Mouse (Mus musculus) embryonic facial prominence, embryonic 10.5 days (tissue): Measurements from ENCODE around the gene Esam. TPM values are rescaled to one million over a fixed set of nuclear protein-coding genes. Genes with fewer than 3 reads are reported as not detected.

ENCODE experiments used
- DNase-seq: peaks from one replicate; pipeline ENCODE4 v3.0.0-alpha.2; 2017; ENCODE audit warnings: low spot score
- H3K27ac ChIP-seq: fragments of 300-500 bp; sonication (generic); replicated peaks from 2 replicates; pipeline ENCODE4 v1.5.1; 2016; ENCODE audit warnings: mild to moderate bottlenecking
- H3K27me3 ChIP-seq: fragments of 300-500 bp; sonication (generic); replicated peaks from 2 replicates; pipeline ENCODE4 v1.6.1; 2016; ENCODE audit warnings: low read depth, mild to moderate bottlenecking; ENCODE audit not compliant: poor library complexity, severe bottlenecking
- H3K36me3 ChIP-seq: fragments of 300-500 bp; sonication (generic); replicated peaks from 2 replicates; pipeline ENCODE4 v1.6.1; 2016; ENCODE audit warnings: mild to moderate bottlenecking, moderate library complexity
- H3K4me1 ChIP-seq: fragments of 300-500 bp; sonication (generic); 2 replicates; pipeline ENCODE4 v1.6.1; 2016
- H3K4me3 ChIP-seq: fragments of 300-500 bp; sonication (generic); 2 replicates; pipeline ENCODE4 v1.5.1; 2016; ENCODE audit warnings: mild to moderate bottlenecking, moderate library complexity
- H3K9me3 ChIP-seq: fragments of 300-500 bp; sonication (generic); 2 replicates; pipeline ENCODE4 v1.6.1; 2016; ENCODE audit warnings: mild to moderate bottlenecking
- WGBS: fragments of 180-500 bp; shearing (Covaris S2); methylation state at CpG from one replicate; pipeline ENCODE4 v1.1.7; 2016; 5-methylcytosine and 5-hydroxymethylcytosine counted together
- polyA plus RNA-seq: library from polyadenylated mRNA; unstranded; fragments of >200 nt; fragmentation: Nextera tagmentation; extraction: Ambion mirVana; gene quantifications from 2 replicates; pipeline ENCODE4 v1.2.1, GENCODE M21; 2016

Esam gene
- polyA plus RNA-seq, 1 experiment from 2014 or later, result 27.0 TPM

- Histone ChIP-seq H3K4me1 (no peaks in the 10 kb centered on the region), H3K4me3 (no peak overlapping the region), H3K27me3 (no peaks in the 10 kb centered on the region), H3K36me3 (peaks cover 19% of the 10 kb centered on the region), H3K9me3 (no peaks in the 10 kb centered on the region), H3K27ac (no peak overlapping the region)
- WGBS, result 88% methylated on average over 3 of the region's 3 CpGs
- no peak for DNase-seq
Measured at GRCm38 (mm10) chr9:37514456-37514855, 13.4 kb upstream of the Esam start.

GRCm38 (mm10) chr9:37517467-37517866, 10.4 kb upstream of the Esam start:
- H3K4me3 ChIP-seq, result no peak overlapping the region
- peaks cover 47% of the 10 kb centered on the region for H3K36me3 ChIP-seq
- no peaks in the 10 kb centered on the region for H3K4me1 ChIP-seq
- 89% methylated on average over 1 of the region's 1 CpGs for WGBS
- no peak for DNase-seq
- H3K27ac ChIP-seq, result no peak overlapping the region
- no peaks in the 10 kb centered on the region for H3K9me3 ChIP-seq
- H3K27me3 ChIP-seq, result no peaks in the 10 kb centered on the region

GRCm38 (mm10) chr9:37518991-37519390, 8.9 kb upstream of the Esam start:
- WGBS, result 94% methylated on average over 8 of the region's 8 CpGs
- Histone ChIP-seq H3K36me3 (peaks cover 54% of the 10 kb centered on the region), H3K4me3 (no peak overlapping the region), H3K27ac (no peak overlapping the region), H3K27me3 (no peaks in the 10 kb centered on the region), H3K4me1 (no peaks in the 10 kb centered on the region), H3K9me3 (no peaks in the 10 kb centered on the region)
- no peak for DNase-seq

GRCm38 (mm10) chr9:37519995-37520394, 7.9 kb upstream of the Esam start:
- no peaks in the 10 kb centered on the region for H3K9me3 ChIP-seq
- peaks cover 64% of the 10 kb centered on the region for H3K36me3 ChIP-seq
- H3K27ac ChIP-seq, result no peak overlapping the region
- 89% methylated on average over 2 of the region's 2 CpGs for WGBS
- no peaks in the 10 kb centered on the region for H3K27me3 ChIP-seq
- no peaks in the 10 kb centered on the region for H3K4me1 ChIP-seq
- no peak for DNase-seq
- H3K4me3 ChIP-seq, result no peak overlapping the region

GRCm38 (mm10) chr9:37525461-37525860, 2.4 kb upstream of the Esam start:
- H3K36me3 ChIP-seq, result peaks cover 56% of the 10 kb centered on the region
- DNase-seq, result no peak
- H3K27ac ChIP-seq, result no peak overlapping the region
- no peaks in the 10 kb centered on the region for H3K9me3 ChIP-seq
- H3K4me3 ChIP-seq, result no peak overlapping the region
- H3K4me1 ChIP-seq, result peaks cover 30% of the 10 kb centered on the region
- peaks cover 53% of the 10 kb centered on the region for H3K27me3 ChIP-seq
- WGBS, result 93% methylated on average over 2 of the region's 2 CpGs

GRCm38 (mm10) chr9:37526443-37527395, 1.2 kb upstream of the Esam start:
- Histone ChIP-seq H3K27me3 (peaks cover 65% of the 10 kb centered on the region), H3K27ac (no peak overlapping the region), H3K4me3 (peak overlapping the region; percentile 52), H3K36me3 (peaks cover 46% of the 10 kb centered on the region), H3K9me3 (no peaks in the 10 kb centered on the region), H3K4me1 (peaks cover 43% of the 10 kb centered on the region)
- peak; percentile 35 for DNase-seq
- 23% methylated on average over 21 of the region's 21 CpGs for WGBS

- Histone ChIP-seq H3K36me3 (peaks cover 29% of the 10 kb centered on the region), H3K27ac (no peak overlapping the region), H3K4me1 (peaks cover 43% of the 10 kb centered on the region), H3K4me3 (peak overlapping the region; percentile 52), H3K9me3 (no peaks in the 10 kb centered on the region), H3K27me3 (peaks cover 82% of the 10 kb centered on the region)
- peak; percentile 20 for DNase-seq
- WGBS, result 14% methylated on average over 9 of the region's 9 CpGs
Measured at GRCm38 (mm10) chr9:37528225-37528970, 520 bp downstream of the Esam start.

GRCm38 (mm10) chr9:37530031-37530887, 2.4 kb downstream of the Esam start:
- no peaks in the 10 kb centered on the region for H3K9me3 ChIP-seq
- DNase-seq, result peak; percentile 63
- H3K27ac ChIP-seq, result peak overlapping the region; percentile 41
- H3K27me3 ChIP-seq, result peaks cover 91% of the 10 kb centered on the region
- H3K36me3 ChIP-seq, result peaks cover 13% of the 10 kb centered on the region
- under 1% methylated on average over 32 of the region's 32 CpGs for WGBS
- peaks cover 43% of the 10 kb centered on the region for H3K4me1 ChIP-seq
- peak overlapping the region; percentile 52 for H3K4me3 ChIP-seq

- Histone ChIP-seq H3K4me1 (peaks cover 43% of the 10 kb centered on the region), H3K9me3 (no peaks in the 10 kb centered on the region), H3K27me3 (peaks cover 82% of the 10 kb centered on the region), H3K27ac (peak overlapping the region; percentile 41), H3K36me3 (peaks cover 5% of the 10 kb centered on the region; the same call in 1 of the 2 replicates), H3K4me3 (peak overlapping the region; percentile 52)
- under 1% methylated on average over 31 of the region's 31 CpGs for WGBS
- peak; percentile 73 for DNase-seq
Measured at GRCm38 (mm10) chr9:37530888-37531705, 3.2 kb downstream of the Esam start.

GRCm38 (mm10) chr9:37536851-37537250, 9.0 kb downstream of the Esam start:
- no peak overlapping the region for H3K27ac ChIP-seq
- no peak overlapping the region for H3K4me3 ChIP-seq
- peaks cover 62% of the 10 kb centered on the region for H3K27me3 ChIP-seq
- WGBS, result 85% methylated on average over 4 of the region's 4 CpGs
- peaks cover 13% of the 10 kb centered on the region for H3K4me1 ChIP-seq
- H3K9me3 ChIP-seq, result no peaks in the 10 kb centered on the region
- H3K36me3 ChIP-seq, result no peaks in the 10 kb centered on the region
- DNase-seq, result no peak

- Histone ChIP-seq H3K36me3 (no peaks in the 10 kb centered on the region), H3K27me3 (peaks cover 62% of the 10 kb centered on the region), H3K9me3 (no peaks in the 10 kb centered on the region), H3K4me1 (peaks cover 14% of the 10 kb centered on the region), H3K27ac (no peak overlapping the region), H3K4me3 (no peak overlapping the region)
- DNase-seq, result no peak
- 54% methylated on average over 5 of the region's 5 CpGs for WGBS
Measured at GRCm38 (mm10) chr9:37537658-37538250, 9.9 kb downstream of the Esam start.
